Mouse (Mus musculus): Measurements from ENCODE around the gene Dnajb11. TPM values are rescaled to one million over a fixed set of nuclear protein-coding genes. Genes with fewer than 3 reads are reported as not detected.

Gene Dnajb11
- total and polyA plus RNA-seq, 2 experiments from 2014 or later: 41.2 to 86.9 TPM

DNA sequence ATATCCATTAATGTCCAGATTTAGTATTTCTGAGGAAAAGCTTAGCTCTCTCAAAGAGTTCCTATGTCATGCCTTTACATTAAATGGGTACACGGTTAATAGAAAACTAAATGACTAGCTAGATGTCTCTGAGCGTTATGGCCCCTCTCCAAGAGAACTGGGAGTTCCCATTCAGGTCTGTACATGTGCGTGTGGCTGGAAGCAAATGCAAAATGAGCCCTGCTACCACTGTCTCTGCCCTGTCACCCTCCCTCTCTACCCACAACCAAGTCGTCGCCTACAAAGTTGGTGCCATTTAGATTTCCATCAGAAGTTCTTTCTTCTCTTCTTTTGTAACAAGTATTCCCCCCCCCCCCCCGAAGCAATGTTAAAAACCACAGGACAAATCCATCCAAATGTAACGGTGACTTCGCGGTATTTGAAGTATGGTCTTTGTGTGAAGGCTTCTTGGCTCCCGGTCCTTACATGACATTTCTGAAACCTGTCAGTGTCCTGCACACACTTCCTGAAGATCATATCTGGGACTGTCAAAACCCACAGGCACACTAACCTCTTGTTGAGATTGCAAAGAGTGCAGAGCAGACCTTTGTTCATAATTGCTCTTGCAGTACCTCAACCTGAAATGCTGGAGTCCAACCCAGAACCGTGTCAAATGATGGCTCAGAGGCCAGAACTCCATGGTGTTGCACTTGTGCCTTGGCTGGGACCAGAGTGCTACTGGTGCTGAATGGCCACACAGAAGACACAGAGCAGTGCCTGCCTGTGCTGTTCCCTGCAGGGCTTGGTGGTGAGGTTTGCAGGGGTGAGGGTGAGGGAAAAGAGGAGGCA, 33.3 kb downstream of the Dnajb11 start, which contains the start of gene Ahsg:
TSS of gene Ahsg (plus strand) at position 595 of the 828 bp plus-strand sequence.
- WGBS: 84% methylated on average over 11 of the region's 11 CpGs
- no peak for DNase-seq (ENCODE audit: low spot score)
- H3K27ac ChIP-seq: no peak within 1 kb of the TSS
- ATAC-seq: no peak
- no peaks in the 10 kb centered on the region for H3K27me3 ChIP-seq (ENCODE audit: insufficient read depth, low read length)
- no peak within 1 kb of the TSS for H3K4me2 ChIP-seq (ENCODE audit: low read depth, low read length)
- no peak for TF ChIP-seq CTCF (IDR thresholded peaks at IDR 0.05; ENCODE audit: low read depth)
- H3K36me3 ChIP-seq (ENCODE audit: insufficient read depth, low read length): no peaks in the 10 kb centered on the region
- no peak within 1 kb of the TSS for H3K9ac ChIP-seq (replicated peaks; ENCODE audit: low read length)
- no peak within 1 kb of the TSS for H3K4me3 ChIP-seq (ENCODE audit: low read length)
- H3K9me3 ChIP-seq (ENCODE audit: low read length): no peaks in the 10 kb centered on the region
- H3K4me1 ChIP-seq (ENCODE audit: insufficient read depth, low read length): no peaks in the 10 kb centered on the region

DNA sequence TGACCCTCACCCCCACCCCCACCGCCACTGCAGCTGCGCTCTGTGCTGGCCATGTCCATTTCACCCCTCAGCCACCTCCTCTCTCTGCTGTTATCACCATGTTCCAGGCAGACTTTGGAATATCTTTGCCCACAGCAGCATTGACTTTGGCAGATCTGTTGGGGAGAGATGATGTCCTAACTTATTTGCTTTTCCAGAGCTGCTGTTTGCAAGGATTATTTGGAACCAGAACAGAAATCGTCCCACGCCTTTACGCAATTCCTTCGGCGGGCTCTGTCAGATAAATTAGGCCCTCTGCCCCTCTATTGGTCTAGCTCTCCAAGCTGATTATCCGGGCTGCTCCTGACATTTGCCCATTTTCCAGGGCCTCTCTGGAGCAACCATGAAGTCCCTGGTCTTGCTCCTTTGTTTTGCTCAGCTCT, 34.1 kb downstream of the Dnajb11 start:
- H3K4me1 ChIP-seq (ENCODE audit: insufficient read depth, low read length): no peaks in the 10 kb centered on the region
- 93% methylated on average over 8 of the region's 8 CpGs for WGBS
- H3K36me3 ChIP-seq (ENCODE audit: insufficient read depth, low read length): no peaks in the 10 kb centered on the region
- H3K27ac ChIP-seq: no peak overlapping the region
- ATAC-seq: no peak
- no peaks in the 10 kb centered on the region for H3K9me3 ChIP-seq (ENCODE audit: low read length)
- no peak for DNase-seq (ENCODE audit: low spot score)
- H3K27me3 ChIP-seq (ENCODE audit: insufficient read depth, low read length): no peaks in the 10 kb centered on the region
- no peak overlapping the region for H3K4me2 ChIP-seq (ENCODE audit: low read depth, low read length)
- no peak for TF ChIP-seq CTCF (IDR thresholded peaks at IDR 0.05; ENCODE audit: low read depth)
- H3K9ac ChIP-seq (replicated peaks; ENCODE audit: low read length): no peak overlapping the region
- H3K4me3 ChIP-seq (ENCODE audit: low read length): no peak overlapping the region

DNA sequence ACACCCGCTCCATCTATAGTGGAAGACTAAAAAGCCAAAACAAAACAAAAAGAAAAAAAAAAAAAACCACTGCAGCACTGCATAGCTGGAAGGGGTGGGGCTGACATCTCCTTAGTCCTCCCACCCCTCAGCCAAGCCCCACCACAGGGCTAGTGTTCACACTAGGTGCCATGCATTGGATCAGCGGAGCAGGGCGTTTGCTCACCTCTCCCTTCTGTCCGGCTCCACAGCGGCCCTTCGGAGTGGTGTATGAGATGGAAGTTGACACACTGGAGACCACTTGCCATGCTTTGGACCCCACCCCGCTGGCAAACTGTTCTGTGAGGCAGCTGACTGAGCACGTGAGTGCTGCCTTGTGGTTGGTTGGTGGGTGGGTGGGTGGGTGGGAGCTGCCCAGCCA, 36.5 kb downstream of the Dnajb11 start:
- Histone ChIP-seq H3K9me3 (ENCODE audit: low read length) (no peaks in the 10 kb centered on the region), H3K9ac (replicated peaks; ENCODE audit: low read length) (no peak overlapping the region), H3K36me3 (ENCODE audit: insufficient read depth, low read length) (no peaks in the 10 kb centered on the region), H3K27me3 (ENCODE audit: insufficient read depth, low read length) (no peaks in the 10 kb centered on the region), H3K4me3 (ENCODE audit: low read length) (no peak overlapping the region), H3K4me2 (ENCODE audit: low read depth, low read length) (no peak overlapping the region), H3K4me1 (ENCODE audit: insufficient read depth, low read length) (no peaks in the 10 kb centered on the region), H3K27ac (no peak overlapping the region)
- no peak for DNase-seq (ENCODE audit: low spot score)
- ATAC-seq: no peak
- TF ChIP-seq CTCF (IDR thresholded peaks at IDR 0.05; ENCODE audit: low read depth): no peak
- WGBS: 59% methylated on average over 8 of the region's 8 CpGs

DNA sequence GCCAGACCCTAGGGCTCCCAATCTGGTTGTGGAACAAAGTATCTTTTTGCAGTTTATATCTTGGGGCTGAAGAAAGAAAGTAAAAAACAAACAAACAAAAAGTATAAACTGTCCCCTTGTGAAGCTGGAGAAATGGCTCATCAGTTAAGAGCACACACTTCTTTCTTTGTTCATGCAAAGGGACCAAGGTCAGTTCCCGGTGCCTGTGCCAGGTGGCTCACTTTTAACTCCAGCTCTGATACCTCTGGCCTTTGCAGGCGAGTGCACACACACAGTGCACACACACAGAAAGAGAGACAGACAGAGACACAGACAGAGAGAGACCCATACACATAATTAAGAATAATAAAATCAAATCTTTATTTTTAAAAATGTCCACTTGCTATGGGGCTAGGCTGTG, 39.0 kb downstream of the Dnajb11 start:
- ATAC-seq (no peak), DNase-seq (ENCODE audit: low spot score) (no peak)
- Histone ChIP-seq H3K27ac (no peak overlapping the region), H3K4me2 (ENCODE audit: low read depth, low read length) (no peak overlapping the region), H3K27me3 (ENCODE audit: insufficient read depth, low read length) (no peaks in the 10 kb centered on the region), H3K4me3 (ENCODE audit: low read length) (no peak overlapping the region), H3K9me3 (ENCODE audit: low read length) (no peaks in the 10 kb centered on the region), H3K36me3 (ENCODE audit: insufficient read depth, low read length) (no peaks in the 10 kb centered on the region), H3K4me1 (ENCODE audit: insufficient read depth, low read length) (no peaks in the 10 kb centered on the region), H3K9ac (replicated peaks; ENCODE audit: low read length) (no peak overlapping the region)
- 81% methylated on average over 2 of the region's 2 CpGs for WGBS
- no peak for TF ChIP-seq CTCF (IDR thresholded peaks at IDR 0.05; ENCODE audit: low read depth)

DNA sequence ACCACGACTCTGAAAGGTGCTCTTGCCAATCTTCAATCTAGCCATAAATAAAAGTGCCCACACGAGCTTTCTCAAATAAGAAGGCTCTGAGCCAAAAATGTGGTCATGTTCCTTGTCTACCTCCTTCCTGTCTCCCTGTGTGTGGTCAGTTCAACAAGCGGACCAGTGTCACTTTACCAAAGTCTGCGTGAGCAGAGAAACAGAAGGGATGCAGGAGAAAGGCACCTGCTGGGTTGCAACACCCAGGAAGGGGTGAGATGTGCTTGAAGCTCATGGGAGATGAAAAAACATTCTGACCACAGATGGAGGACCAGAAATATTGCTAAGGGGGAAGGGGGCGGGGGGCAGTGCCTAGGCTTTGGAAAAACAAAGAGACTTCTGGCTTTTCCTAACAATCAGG, 41.7 kb downstream of the Dnajb11 start:
- 29% methylated on average over 5 of the region's 5 CpGs for WGBS
- Histone ChIP-seq H3K9me3 (ENCODE audit: low read length) (no peaks in the 10 kb centered on the region), H3K27me3 (ENCODE audit: insufficient read depth, low read length) (no peaks in the 10 kb centered on the region), H3K4me2 (ENCODE audit: low read depth, low read length) (no peak overlapping the region), H3K9ac (replicated peaks; ENCODE audit: low read length) (no peak overlapping the region), H3K4me1 (ENCODE audit: insufficient read depth, low read length) (no peaks in the 10 kb centered on the region), H3K36me3 (ENCODE audit: insufficient read depth, low read length) (no peaks in the 10 kb centered on the region), H3K4me3 (ENCODE audit: low read length) (no peak overlapping the region), H3K27ac (no peak overlapping the region)
- ATAC-seq (no peak), DNase-seq (ENCODE audit: low spot score) (no peak)
- TF ChIP-seq CTCF (IDR thresholded peaks at IDR 0.05; ENCODE audit: low read depth): no peak

DNA sequence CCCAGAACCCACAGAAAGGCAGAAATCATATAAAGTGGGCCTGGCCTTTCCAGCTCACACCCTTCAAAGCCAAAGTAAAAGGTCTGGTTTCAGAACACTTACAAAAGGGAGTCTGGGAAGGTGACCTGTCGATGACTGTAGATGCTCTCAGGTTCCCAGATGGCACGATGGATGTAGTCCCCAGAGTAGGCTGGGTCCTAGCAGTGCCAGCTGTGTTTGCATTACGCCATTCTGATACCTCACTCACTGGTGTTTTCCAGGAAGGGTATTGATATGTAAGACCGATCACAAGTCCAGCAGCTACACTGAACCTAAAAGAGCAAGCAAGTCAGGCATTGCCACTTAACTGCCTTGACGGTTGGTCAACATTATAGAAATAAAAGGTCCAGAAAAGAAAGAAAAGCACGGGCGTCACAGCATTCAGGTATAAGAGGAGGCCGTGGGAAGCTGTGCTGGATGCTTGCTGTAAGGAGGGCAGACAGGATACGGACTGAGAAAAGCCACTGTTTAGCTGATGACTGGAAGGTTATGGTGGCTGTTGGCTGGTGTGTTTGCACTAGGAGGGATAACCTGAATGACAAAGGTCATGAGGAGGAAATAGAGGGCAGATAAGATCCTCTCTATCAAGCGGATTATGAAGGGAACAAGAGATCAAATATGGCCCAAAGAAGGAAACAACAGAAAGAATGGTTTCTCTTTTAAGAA, 42.4 kb downstream of the Dnajb11 start:
- H3K4me1 ChIP-seq (ENCODE audit: insufficient read depth, low read length): no peaks in the 10 kb centered on the region
- H3K4me2 ChIP-seq (ENCODE audit: low read depth, low read length): no peak overlapping the region
- H3K27me3 ChIP-seq (ENCODE audit: insufficient read depth, low read length): no peaks in the 10 kb centered on the region
- no peak overlapping the region for H3K27ac ChIP-seq
- TF ChIP-seq CTCF (IDR thresholded peaks at IDR 0.05; ENCODE audit: low read depth): no peak
- no peak overlapping the region for H3K9ac ChIP-seq (replicated peaks; ENCODE audit: low read length)
- no peak for DNase-seq (ENCODE audit: low spot score)
- H3K9me3 ChIP-seq (ENCODE audit: low read length): no peaks in the 10 kb centered on the region
- WGBS: 84% methylated on average over 10 of the region's 10 CpGs
- no peak for ATAC-seq
- H3K36me3 ChIP-seq (ENCODE audit: insufficient read depth, low read length): no peaks in the 10 kb centered on the region
- H3K4me3 ChIP-seq (ENCODE audit: low read length): no peak overlapping the region

DNA sequence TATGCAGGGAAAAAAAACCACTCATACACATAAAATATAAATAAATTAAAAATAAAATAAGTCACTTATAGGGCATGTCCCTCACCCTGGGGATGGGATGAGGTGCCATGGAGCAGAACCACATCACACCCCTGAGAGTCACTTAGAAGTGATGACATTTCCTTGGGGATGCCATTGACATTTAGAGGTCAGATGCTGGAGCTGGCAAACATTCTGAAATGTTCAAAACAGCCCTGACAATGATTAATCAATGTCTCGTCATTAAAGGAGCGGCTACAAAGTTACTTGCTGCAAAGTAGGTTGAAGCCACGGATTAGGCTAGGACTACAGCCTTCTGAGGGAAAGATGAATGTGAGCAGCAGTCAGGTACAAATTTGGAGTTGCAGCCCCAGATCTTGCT, 43.7 kb downstream of the Dnajb11 start:
- ATAC-seq (no peak), DNase-seq (ENCODE audit: low spot score) (no peak)
- H3K4me2 ChIP-seq (ENCODE audit: low read depth, low read length): no peak overlapping the region
- WGBS: 78% methylated on average over 3 of the region's 3 CpGs
- H3K9ac ChIP-seq (replicated peaks; ENCODE audit: low read length): no peak overlapping the region
- no peaks in the 10 kb centered on the region for H3K27me3 ChIP-seq (ENCODE audit: insufficient read depth, low read length)
- H3K36me3 ChIP-seq (ENCODE audit: insufficient read depth, low read length): no peaks in the 10 kb centered on the region
- no peak overlapping the region for H3K4me3 ChIP-seq (ENCODE audit: low read length)
- H3K27ac ChIP-seq: no peak overlapping the region
- no peak for TF ChIP-seq CTCF (IDR thresholded peaks at IDR 0.05; ENCODE audit: low read depth)
- no peaks in the 10 kb centered on the region for H3K9me3 ChIP-seq (ENCODE audit: low read length)
- no peaks in the 10 kb centered on the region for H3K4me1 ChIP-seq (ENCODE audit: insufficient read depth, low read length)
